Mouse (Mus musculus) megakaryocyte, embryonic 14.5 days (primary cell): Measurements from ENCODE around the gene Samsn1. TPM values are rescaled to one million over a fixed set of nuclear protein-coding genes. Genes with fewer than 3 reads are reported as not detected.

Experiments
- H3K27me3 ChIP-seq: replicated peaks from 2 replicates; pipeline ENCODE3; 2012; ENCODE audit warnings: inconsistent platforms
- H3K36me3 ChIP-seq: replicated peaks from 2 replicates; pipeline ENCODE3; 2012; ENCODE audit warnings: low read length, inconsistent platforms, mixed read lengths
- H3K4me1 ChIP-seq: 2 replicates; pipeline ENCODE4 v1.6.1; 2012; ENCODE audit warnings: inconsistent platforms
- H3K4me3 ChIP-seq: replicated peaks from 2 replicates; pipeline ENCODE3; 2012; ENCODE audit warnings: moderate library complexity, mild to moderate bottlenecking, inconsistent platforms
- H3K9me3 ChIP-seq: 2 replicates; pipeline ENCODE4 v1.6.1; 2012; ENCODE audit warnings: inconsistent platforms
- FLI1 ChIP-seq: IDR thresholded peaks from 2 replicates; pipeline ENCODE4 v1.6.1; 2012; ENCODE audit warnings: low read length, inconsistent platforms, mixed read lengths
- GATA1 ChIP-seq: IDR thresholded peaks from 3 replicates; pipeline ENCODE4 v1.6.1; 2012; ENCODE audit warnings: mixed read lengths, low read length, inconsistent platforms, borderline replicate concordance
- polyA plus RNA-seq: library from polyadenylated mRNA; stranded (reverse); fragments of >175 nt; gene quantifications from 2 replicates; pipeline ENCODE4 v1.2.3, GENCODE M21; 2012; ENCODE audit warnings: low replicate concordance; ENCODE audit not compliant: insufficient read depth

The Samsn1 gene
- polyA plus RNA-seq, 1 experiment = 1.6 TPM

DNA sequence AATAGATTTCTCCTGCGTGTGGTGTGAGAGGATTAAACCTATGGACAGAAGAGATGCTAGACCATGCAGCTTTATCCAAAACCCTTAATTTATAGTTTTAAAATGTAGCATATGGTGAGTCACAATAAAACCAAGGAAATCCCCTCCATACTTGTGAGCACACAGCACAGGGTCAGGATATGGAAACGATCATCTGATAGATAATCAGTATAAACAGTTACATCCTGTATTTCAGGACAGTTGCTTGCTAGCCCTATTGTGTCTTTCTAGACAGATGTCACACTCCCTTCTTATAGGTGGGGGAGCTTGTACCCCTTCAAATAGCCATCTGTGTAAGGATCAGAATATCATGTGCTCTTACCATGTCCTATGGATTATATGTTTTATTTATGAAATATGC lies 115.3 kb downstream of the Samsn1 start:
- peak overlapping the region; percentile 80 for H3K4me3 ChIP-seq
- H3K9me3 ChIP-seq = no peaks in the 10 kb centered on the region
- peaks cover 32% of the 10 kb centered on the region for H3K4me1 ChIP-seq
- H3K36me3 ChIP-seq = peaks cover 5% of the 10 kb centered on the region
- no peak for TF ChIP-seq FLI1
- no peak for TF ChIP-seq GATA1
- no peaks in the 10 kb centered on the region for H3K27me3 ChIP-seq

DNA sequence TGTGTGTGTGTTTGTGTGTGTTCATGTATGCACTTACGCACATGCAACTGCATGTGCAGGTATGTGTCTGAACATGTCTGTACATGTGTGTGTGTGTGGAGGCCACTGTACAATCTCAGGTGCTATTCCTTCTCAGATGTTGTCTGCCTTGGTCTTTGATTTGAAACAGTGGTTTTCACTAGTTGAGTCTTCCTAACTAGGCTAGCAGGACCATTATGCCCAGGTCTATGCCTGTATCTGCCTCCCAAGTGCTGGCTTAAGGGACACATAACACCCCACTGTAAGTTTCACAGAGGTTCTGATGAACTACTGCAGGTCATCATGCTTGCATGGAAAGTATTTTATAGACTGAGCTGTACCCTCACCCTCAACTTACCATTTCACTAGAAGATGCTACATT lies 115.8 kb downstream of the Samsn1 start:
- peaks cover 30% of the 10 kb centered on the region for H3K4me1 ChIP-seq
- no peak for TF ChIP-seq GATA1
- H3K9me3 ChIP-seq = no peaks in the 10 kb centered on the region
- H3K36me3 ChIP-seq = peaks cover 5% of the 10 kb centered on the region
- H3K4me3 ChIP-seq = peak overlapping the region; percentile 84
- H3K27me3 ChIP-seq = no peaks in the 10 kb centered on the region

DNA sequence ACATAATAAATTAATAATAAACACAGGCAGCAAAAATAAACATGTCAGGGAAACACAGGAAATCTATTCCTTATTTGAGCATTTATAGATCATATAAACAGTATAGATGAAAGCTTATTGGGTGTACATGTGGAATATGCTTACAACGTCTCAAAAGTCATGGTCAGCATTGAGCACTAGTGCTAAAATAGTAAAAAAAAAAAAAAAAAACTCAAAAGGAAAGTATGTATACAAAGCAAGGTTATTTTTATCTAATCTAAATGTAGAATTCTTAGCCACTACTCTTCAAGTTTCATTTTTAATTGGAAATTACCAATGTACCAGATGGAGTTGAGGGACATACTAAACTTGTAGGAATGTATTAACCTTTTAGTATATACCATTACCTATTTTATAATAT lies 116.8 kb downstream of the Samsn1 start:
- Histone ChIP-seq H3K4me3 (no peak overlapping the region), H3K27me3 (no peaks in the 10 kb centered on the region), H3K4me1 (peaks cover 37% of the 10 kb centered on the region), H3K36me3 (peaks cover 13% of the 10 kb centered on the region), H3K9me3 (no peaks in the 10 kb centered on the region)
- no peak for TF ChIP-seq FLI1
- TF ChIP-seq GATA1 = no peak

DNA sequence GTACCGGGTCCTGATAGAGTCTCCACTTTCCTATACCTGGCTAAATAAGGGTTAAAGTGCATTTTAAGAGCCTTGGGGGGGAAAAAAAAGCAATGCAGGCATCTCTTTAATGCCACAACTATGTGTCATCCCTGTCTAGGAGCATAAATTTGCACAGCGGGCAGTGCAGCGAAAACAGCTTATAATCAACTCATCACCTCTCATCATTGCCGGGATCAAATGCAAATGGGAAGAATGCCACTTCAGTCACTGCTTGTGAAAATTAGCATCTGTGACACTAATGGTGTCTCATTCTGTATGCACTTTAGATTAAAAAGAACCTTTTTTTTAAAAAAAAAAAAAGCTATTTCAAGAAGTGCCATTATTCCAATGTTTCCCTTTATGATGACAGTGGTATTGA lies 118.0 kb downstream of the Samsn1 start:
- H3K36me3 ChIP-seq = peaks cover 14% of the 10 kb centered on the region
- TF ChIP-seq FLI1 (no peak), GATA1 (no peak)
- H3K9me3 ChIP-seq = no peaks in the 10 kb centered on the region
- peaks cover 33% of the 10 kb centered on the region for H3K4me1 ChIP-seq
- H3K27me3 ChIP-seq = no peaks in the 10 kb centered on the region
- no peak overlapping the region for H3K4me3 ChIP-seq

DNA sequence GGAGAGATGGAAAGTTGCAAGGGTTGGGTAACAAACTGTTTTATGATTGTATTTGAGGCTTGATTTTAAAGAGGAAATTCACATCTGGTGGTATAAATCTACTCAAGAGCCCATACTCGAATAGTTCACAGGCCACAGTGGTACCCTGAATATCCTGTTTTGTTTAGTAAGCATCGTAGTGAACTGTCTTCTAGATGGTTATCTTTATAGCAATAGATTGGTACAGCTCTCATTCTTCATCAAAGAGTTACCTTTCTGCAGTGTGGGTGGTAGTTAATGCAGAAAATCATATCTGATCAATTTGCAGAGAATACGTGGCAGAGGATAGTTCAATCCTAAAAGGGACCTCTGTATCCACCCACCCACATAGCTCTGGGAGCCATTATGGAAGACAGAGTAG lies 119.1 kb downstream of the Samsn1 start:
- Histone ChIP-seq H3K27me3 (no peaks in the 10 kb centered on the region), H3K4me1 (peaks cover 32% of the 10 kb centered on the region), H3K4me3 (no peak overlapping the region), H3K36me3 (peaks cover 16% of the 10 kb centered on the region), H3K9me3 (no peaks in the 10 kb centered on the region)
- TF ChIP-seq FLI1 (no peak), GATA1 (no peak)

DNA sequence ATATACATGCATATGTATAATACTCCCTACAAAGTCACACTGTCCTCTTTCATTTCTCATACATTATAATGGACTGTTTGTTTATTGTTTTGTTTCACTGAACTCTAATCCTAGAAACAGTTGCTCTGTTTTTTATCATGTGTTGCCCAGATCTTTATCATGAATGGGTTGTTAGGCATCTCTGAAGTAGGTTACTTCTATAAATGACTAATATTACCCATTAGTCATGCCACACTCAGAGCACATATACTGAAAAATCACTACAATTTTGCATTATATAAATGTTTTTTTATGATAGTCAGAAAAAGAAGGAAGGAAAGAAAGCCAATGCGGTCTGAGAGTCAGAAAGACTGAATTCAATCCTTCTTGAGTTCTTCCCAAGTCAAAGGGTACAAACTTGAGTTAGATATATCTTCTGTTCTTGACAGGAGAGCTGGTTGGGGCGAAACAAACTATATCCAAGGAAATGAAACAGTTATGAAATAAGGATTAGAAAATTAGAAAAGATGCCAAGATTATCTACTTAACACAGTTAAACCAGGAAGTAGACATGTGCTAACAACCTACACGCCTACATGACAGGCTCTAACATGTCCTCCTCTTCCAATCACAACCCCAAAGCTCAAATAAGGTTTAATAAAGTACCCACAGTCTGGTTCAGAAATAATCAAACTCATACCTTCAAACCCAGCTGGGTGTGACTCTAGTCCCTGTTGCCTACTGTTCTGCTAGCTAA lies 122.0 kb downstream of the Samsn1 start:
- H3K4me3 ChIP-seq = no peak overlapping the region
- H3K4me1 ChIP-seq = peaks cover 28% of the 10 kb centered on the region
- no peaks in the 10 kb centered on the region for H3K27me3 ChIP-seq
- no peak for TF ChIP-seq FLI1
- no peak for TF ChIP-seq GATA1
- H3K9me3 ChIP-seq = no peaks in the 10 kb centered on the region
- peaks cover 16% of the 10 kb centered on the region for H3K36me3 ChIP-seq

DNA sequence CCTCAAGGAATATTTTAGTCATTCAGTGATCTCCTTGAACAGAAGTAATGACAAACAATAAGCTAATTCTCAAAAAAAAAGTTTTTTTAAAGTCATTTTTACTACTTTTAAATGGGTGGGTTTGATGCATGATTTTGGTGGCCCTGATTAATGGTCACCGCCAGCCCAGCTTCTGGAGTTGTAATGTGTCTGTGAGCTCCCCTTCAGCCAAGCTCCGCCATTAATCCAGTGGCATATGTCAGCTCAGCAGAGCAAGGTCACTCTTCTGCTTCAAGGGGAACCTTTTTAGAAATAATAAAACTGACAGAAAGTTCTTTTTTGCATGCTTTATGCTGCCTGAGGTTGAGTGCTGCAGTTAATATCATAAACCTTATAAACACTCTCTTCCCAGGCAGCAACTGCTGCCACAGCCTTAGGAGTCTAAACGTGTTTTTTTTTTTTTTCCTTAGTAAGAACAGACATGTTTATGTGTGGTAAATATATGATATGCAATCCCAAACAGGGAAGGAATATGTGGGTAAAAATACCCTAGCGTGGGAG lies 124.2 kb downstream of the Samsn1 start:
- H3K4me3 ChIP-seq = no peak overlapping the region
- no peaks in the 10 kb centered on the region for H3K27me3 ChIP-seq
- no peak for TF ChIP-seq GATA1
- TF ChIP-seq FLI1 = no peak
- H3K36me3 ChIP-seq = peaks cover 10% of the 10 kb centered on the region
- no peaks in the 10 kb centered on the region for H3K9me3 ChIP-seq
- H3K4me1 ChIP-seq = peaks cover 34% of the 10 kb centered on the region

DNA sequence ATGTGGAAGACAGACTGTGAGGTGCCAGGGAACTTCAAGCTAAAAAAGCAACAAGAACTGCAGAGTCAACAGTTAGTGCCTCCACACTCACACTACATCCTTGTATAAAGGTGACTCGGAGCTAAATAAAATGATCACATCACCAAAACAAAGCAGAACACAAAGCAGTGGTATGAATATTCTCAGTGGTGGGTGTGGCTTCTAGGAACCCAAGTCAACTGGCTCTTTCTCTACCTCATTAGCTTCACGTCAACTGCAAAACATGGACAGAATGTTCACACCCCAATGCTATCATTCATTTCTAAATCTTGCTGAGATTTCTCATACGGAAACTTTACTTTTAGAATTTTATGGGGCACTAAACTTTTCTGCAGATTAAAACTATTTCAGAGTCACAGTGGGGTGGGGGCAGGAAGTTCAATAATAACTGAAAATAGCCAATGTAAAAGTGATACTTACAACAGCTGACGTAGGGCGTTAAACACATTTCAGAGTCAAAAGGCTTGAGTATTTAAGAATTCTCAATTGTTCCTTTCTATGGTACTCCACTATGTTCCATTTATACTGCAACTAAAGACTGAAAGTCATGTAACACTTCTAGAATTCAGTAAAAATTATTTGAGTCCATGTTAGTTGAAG lies 127.7 kb downstream of the Samsn1 start:
- H3K4me3 ChIP-seq = no peak overlapping the region
- no peaks in the 10 kb centered on the region for H3K9me3 ChIP-seq
- H3K36me3 ChIP-seq = peaks cover 2% of the 10 kb centered on the region
- no peak for TF ChIP-seq GATA1
- TF ChIP-seq FLI1 = no peak
- H3K27me3 ChIP-seq = no peaks in the 10 kb centered on the region
- peaks cover 28% of the 10 kb centered on the region for H3K4me1 ChIP-seq

DNA sequence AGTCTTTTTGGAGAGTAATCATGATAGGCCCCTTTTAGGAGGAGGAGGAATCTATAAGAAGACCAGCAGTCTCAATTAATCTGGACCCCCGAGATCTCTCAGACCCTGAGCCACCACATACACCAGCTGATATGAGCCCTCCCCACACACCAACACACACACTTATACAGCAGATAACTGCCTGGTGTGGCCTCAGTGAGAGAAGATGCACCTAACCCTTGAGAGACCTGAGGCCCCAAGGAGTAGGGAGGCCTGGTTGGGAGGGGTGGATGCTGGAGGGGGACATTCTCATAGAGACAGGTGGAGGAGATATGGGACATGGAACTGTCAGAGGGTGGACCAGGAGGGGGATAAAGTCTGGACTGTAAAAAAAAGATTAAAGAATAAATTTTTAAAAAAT lies 128.6 kb downstream of the Samsn1 start:
- Histone ChIP-seq H3K27me3 (no peaks in the 10 kb centered on the region), H3K9me3 (no peaks in the 10 kb centered on the region), H3K4me1 (peaks cover 34% of the 10 kb centered on the region), H3K36me3 (no peaks in the 10 kb centered on the region), H3K4me3 (no peak overlapping the region)
- TF ChIP-seq GATA1 (no peak), FLI1 (no peak)

DNA sequence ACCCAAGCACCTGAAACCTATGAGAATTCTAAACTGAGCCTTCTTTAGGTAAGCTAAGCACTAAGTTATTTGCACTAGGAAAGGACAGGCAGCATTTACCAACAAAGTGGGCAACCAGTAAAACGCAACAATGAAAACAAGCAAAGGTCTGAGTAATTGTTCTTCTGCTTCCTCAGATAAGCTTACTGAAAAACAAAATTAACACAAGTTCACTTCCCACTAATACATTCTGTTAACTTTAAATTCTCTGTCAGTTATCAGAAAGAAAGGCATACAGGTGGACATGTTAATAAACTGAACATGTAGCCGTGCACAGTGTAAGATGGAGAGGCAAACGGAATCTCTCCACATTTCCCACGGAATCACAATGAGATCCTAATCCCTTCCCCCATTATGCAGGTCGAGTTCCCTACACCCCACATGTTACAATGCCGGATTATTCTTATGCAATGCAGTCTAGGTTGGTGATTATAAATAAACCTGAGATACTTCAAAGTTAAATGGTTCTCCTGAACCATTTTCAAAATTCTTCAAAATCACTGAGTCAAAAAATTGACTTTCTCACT lies 132.9 kb downstream of the Samsn1 start:
- Histone ChIP-seq H3K4me3 (no peak overlapping the region), H3K4me1 (peaks cover 34% of the 10 kb centered on the region), H3K36me3 (peaks cover 17% of the 10 kb centered on the region), H3K9me3 (no peaks in the 10 kb centered on the region), H3K27me3 (no peaks in the 10 kb centered on the region)
- TF ChIP-seq FLI1 (no peak), GATA1 (no peak)

DNA sequence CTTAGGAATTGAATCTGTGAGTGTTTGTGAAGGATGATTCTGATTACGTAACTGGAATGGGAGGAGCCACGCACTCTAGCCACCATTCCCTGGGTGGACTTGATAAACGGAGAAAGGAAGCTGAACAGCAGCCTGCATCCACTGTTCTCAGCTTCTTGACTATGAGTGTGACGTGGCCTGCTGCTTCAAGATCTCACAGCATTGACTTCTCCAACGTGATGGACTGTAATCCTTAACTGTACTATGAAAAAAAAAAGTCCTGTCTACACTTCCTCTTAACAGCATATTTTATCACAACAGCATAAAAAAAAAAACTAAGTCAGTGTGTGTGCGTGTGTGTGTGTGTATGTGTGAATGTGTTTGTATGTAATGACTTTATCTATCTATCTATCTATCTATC lies 134.9 kb downstream of the Samsn1 start:
- peaks cover 23% of the 10 kb centered on the region for H3K4me1 ChIP-seq
- H3K36me3 ChIP-seq = peaks cover 30% of the 10 kb centered on the region
- TF ChIP-seq GATA1 (no peak), FLI1 (no peak)
- no peaks in the 10 kb centered on the region for H3K9me3 ChIP-seq
- H3K4me3 ChIP-seq = no peak overlapping the region
- no peaks in the 10 kb centered on the region for H3K27me3 ChIP-seq
